Mouse (Mus musculus): Measurements from ENCODE around the gene 4930432K21Rik.

DNA sequence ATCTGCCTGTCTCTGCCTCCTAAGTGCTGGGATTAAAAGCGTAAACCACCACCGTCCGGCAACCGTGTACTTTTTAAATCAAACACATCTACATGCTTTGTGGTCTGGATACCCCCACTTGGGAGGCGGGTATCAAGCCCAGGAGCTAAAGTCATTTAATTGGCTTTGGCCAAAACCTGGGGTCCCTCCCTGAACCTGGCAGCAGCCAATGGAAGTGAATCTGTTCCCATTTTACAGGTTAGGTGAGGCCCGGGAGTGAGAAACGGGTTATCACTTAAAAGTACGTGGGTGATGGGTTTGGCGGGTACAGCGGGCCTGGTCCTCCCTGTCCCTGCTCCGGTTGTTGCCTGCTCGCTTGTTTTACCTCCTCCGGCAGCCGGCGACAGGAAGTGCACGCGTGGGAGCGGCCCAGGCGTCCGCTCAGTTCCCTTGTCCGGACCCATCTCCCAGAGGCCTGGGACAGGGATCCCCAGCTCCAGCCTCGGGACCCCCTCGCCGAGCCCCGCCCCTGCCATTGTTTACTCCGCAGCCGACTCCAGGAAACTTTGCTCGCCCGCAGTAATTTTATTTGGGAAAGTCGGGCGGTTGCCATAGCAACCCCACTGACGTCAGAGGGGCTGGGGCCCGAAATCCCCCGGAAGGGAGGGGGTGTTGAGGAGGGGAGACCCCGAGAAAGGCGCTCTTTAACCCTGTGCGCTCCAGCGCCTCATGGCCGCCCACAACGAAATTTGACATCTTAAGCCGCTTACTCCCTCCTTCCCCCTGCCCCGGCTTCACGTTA lies 49.5 kb downstream of the 4930432K21Rik start:
- TF ChIP-seq POLR2A (IDR thresholded peaks at IDR 0.05; ENCODE audit: low read depth, low read length) (no peak), CTCF (IDR thresholded peaks at IDR 0.05; ENCODE audit: extremely low read depth, insufficient read depth, insufficient read length, insufficient replicate concordance) (no peak)
